8 mouse cellular contexts compared by ENCODE assay signal in the genomic region with DNA sequence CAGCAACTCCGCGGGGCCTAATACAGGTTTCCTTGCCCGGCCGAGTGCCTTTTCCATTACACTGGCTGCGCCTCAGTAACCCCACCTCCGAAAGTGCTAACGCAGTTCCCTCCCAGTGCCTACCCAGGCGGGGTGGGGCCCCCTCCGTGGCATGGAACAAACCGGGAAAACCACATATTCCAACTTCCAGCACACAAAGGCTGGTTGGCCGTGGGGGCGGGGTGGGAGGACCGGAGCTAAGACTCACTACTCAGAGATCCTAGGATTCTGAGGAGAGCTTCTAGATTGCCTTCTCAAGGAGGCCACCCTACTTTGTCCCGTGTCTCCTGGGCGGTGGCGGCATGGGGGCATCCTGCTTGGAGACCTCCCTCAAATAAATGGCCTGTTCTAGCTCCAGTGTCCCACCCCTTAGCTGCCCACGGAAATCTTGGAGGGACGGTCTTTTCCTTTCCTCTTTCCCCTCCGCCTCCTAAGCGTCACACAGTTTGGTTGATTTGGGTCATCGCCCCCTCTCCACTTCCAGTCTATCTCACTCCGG. TPM values are rescaled to one million over a fixed set of nuclear protein-coding genes. Genes with fewer than 3 reads are reported as not detected.
DNase-seq lines count a peak whose midpoint lies in the region; ATAC-seq lines count a peak whose summit lies in the region.
"Had no signal": no experiment of that assay in that cellular context is flagged by ENCODE, and none has a peak within 500 bp of the region (broad histone marks: within the 10 kb centered on the region; RNA-seq: fewer than 3 reads in every experiment).

No protein-coding gene starts in this region.

- H3K4me3 ChIP-seq in embryonic facial prominence, embryonic 10.5 days, result peak overlapping the region; percentile 88
- peak overlapping the region; percentile 77 for H3K4me3 ChIP-seq in heart, embryonic 11.5 days (ENCODE audit: low read depth, low read length)
- H3K4me3 ChIP-seq in kidney, embryonic 15.5 days (replicated peaks), result peak overlapping the region; percentile 96

- peaks cover 44% of the 10 kb centered on the region for H3K27me3 ChIP-seq in embryonic facial prominence, embryonic 10.5 days (replicated peaks; ENCODE audit: low read depth, poor library complexity, severe bottlenecking)
- no peaks in the 10 kb centered on the region for H3K27me3 ChIP-seq in heart, embryonic 11.5 days (ENCODE audit: control insufficient read depth, insufficient read depth, low read length)
- H3K27me3 ChIP-seq in kidney, embryonic 15.5 days, result no peaks in the 10 kb centered on the region

- WGBS in embryonic facial prominence, embryonic 10.5 days, result under 1% methylated on average over 22 of the region's 22 CpGs
- 2% methylated on average over 22 of the region's 22 CpGs for WGBS in heart, embryonic 11.5 days (ENCODE audit: insufficient replicate concordance)
- WGBS in kidney, embryonic 15.5 days, result under 1% methylated on average over 22 of the region's 22 CpGs

- H3K36me3 ChIP-seq in embryonic facial prominence, embryonic 10.5 days (replicated peaks), result no peaks in the 10 kb centered on the region
- H3K36me3 ChIP-seq in heart, embryonic 11.5 days (ENCODE audit: control insufficient read depth, insufficient read depth, low read length), result 0 out of 2 replicates have a peak, but pooled peaks cover 4% of the 10 kb centered on the region
- no peaks in the 10 kb centered on the region for H3K36me3 ChIP-seq in kidney, embryonic 15.5 days

- H3K4me1 ChIP-seq in embryonic facial prominence, embryonic 10.5 days, result peaks cover 60% of the 10 kb centered on the region
- H3K4me1 ChIP-seq in heart, embryonic 11.5 days (ENCODE audit: control insufficient read depth, insufficient read depth, low read length), result peaks cover 20% of the 10 kb centered on the region
- H3K4me1 ChIP-seq in kidney, embryonic 15.5 days, result peaks cover 58% of the 10 kb centered on the region

- H3K4me2 ChIP-seq in heart, embryonic 11.5 days, result peak overlapping the region; percentile 91
- peak overlapping the region; percentile 80 for H3K4me2 ChIP-seq in kidney, embryonic 15.5 days

- H3K27ac ChIP-seq in embryonic facial prominence, embryonic 10.5 days (replicated peaks), result peak overlapping the region; percentile 92
- H3K27ac ChIP-seq in heart, embryonic 11.5 days (ENCODE audit: low read depth, low read length), result peak overlapping the region; percentile 92
- peak overlapping the region; percentile 99 for H3K27ac ChIP-seq in kidney, embryonic 15.5 days

- peak overlapping the region; percentile 72 for H3K9ac ChIP-seq in heart, embryonic 11.5 days (ENCODE audit: low read depth, low read length)
- H3K9ac ChIP-seq in kidney, embryonic 15.5 days, result peak overlapping the region; percentile 60

- intact Hi-C loops in left cerebral cortex, postnatal 36 days (cut with DNase I), result no loop called here

- no peaks in the 10 kb centered on the region for H3K9me3 ChIP-seq in embryonic facial prominence, embryonic 10.5 days
- H3K9me3 ChIP-seq in heart, embryonic 11.5 days (replicated peaks; ENCODE audit: control insufficient read depth, low read length), result no peaks in the 10 kb centered on the region
- no peaks in the 10 kb centered on the region for H3K9me3 ChIP-seq in kidney, embryonic 15.5 days (replicated peaks)

- peak; percentile 82 to 90 for DNase-seq in adrenal gland, adult (ENCODE audit: inconsistent age in 2 of 2, low spot score in 1 of 2)
- DNase-seq in embryonic facial prominence, embryonic 10.5 days (ENCODE audit: low spot score), result peak; percentile 82
- peak; percentile 81 for DNase-seq in lung, postnatal 14 days
- DNase-seq in spleen, postnatal 36 days (ENCODE audit: low spot score in 2 of 2), result peak; percentile 6 to 19
- DNase-seq in left cerebral cortex, postnatal 36 days (ENCODE audit: low spot score in 2 of 2), result no peak

- ATAC-seq in heart, embryonic 11.5 days (replicated peaks; ENCODE audit: insufficient number of reproducible peaks, low FRiP score, low TSS enrichment), result peak; percentile 49
- peak; percentile 72 for ATAC-seq in kidney, embryonic 15.5 days (replicated peaks; ENCODE audit: low FRiP score)

RNA-seq across cellular contexts. Expression of gene Ptpn14, which starts 0.7 kb away (rescaled TPM):
- polyA plus RNA-seq in embryonic facial prominence, embryonic 10.5 days (2016; fragmentation: Nextera tagmentation; extraction: Ambion mirVana), result 6.7 TPM in 2 replicates
- polyA plus RNA-seq in heart, embryonic 11.5 days (2014; fragmentation: Nextera tagmentation; extraction: Ambion mirVana), result 10.1 and 11.7 TPM in 2 replicates
- 17.1 and 17.3 TPM in 2 replicates for polyA plus RNA-seq in kidney, embryonic 15.5 days (2015; fragmentation: Nextera tagmentation; extraction: Ambion mirVana)
- 10 to 100 TPM in 1 of 2 experiments, 1 to 10 TPM in 1; 8.0 to 16.9 TPM for total RNA-seq in left cerebral cortex, postnatal 36 days (2021)
- polyA plus RNA-seq: erythroblast, embryonic 14.5 days had no signal

RNA-seq across cellular contexts. Expression of gene Cenpf, which starts 39.5 kb away (rescaled TPM):
- 108 and 110 TPM in 2 replicates for polyA plus RNA-seq in embryonic facial prominence, embryonic 10.5 days (2016; fragmentation: Nextera tagmentation; extraction: Ambion mirVana)
- polyA plus RNA-seq in heart, embryonic 11.5 days (2014; fragmentation: Nextera tagmentation; extraction: Ambion mirVana), result 57.2 and 72.6 TPM in 2 replicates
- polyA plus RNA-seq in kidney, embryonic 15.5 days (2015; fragmentation: Nextera tagmentation; extraction: Ambion mirVana), result 80.6 and 92.5 TPM in 2 replicates
- total RNA-seq in left cerebral cortex, postnatal 36 days (2021), result 1 to 10 TPM in 1 of 2 experiments, under 1 TPM in 1; 0.69 to 1.5 TPM

Comparison
In these comparisons a context has a peak if more than half of its experiments do, and no peak if none do; other contexts are left out.
1. DNase-seq: peak in adrenal gland, adult (2 of 2), embryonic facial prominence, embryonic 10.5 days (single experiment), lung, postnatal 14 days (single experiment) and spleen, postnatal 36 days (2 of 2); none in left cerebral cortex, postnatal 36 days (0 of 2).
2. Peak in every context shown above with its lines, with median percentiles within 50 percentile points of each other: H3K27ac ChIP-seq and H3K4me3 ChIP-seq.